Mouse (Mus musculus): ENCODE data around the gene Dip2a.

GRCm38 (mm10) chr10:76217056-76217455 is 128.0 kb downstream of the Dip2a start:
- TF ChIP-seq CTCF (IDR thresholded peaks at IDR 0.05; ENCODE audit: borderline replicate concordance, extremely low read depth, insufficient read depth, insufficient read length) (no peak), POLR2A (IDR thresholded peaks at IDR 0.05; ENCODE audit: borderline replicate concordance, extremely low read depth, insufficient read depth, insufficient read length, poor library complexity, severe bottlenecking) (no peak)

Measured in brain, embryonic 14.5 days (tissue).